8 mouse cellular contexts compared by ENCODE assay signal in genomic region chr15:82146770-82147610, GRCm38 (mm10). TPM values are rescaled to one million over a fixed set of nuclear protein-coding genes. Genes with fewer than 3 reads are reported as not detected.
DNase-seq lines count a peak whose midpoint lies in the region; ATAC-seq lines count a peak whose summit lies in the region.

Srebf2 (plus strand) TSS chr15:82147181.

- H3K27me3 ChIP-seq in heart, embryonic 14.5 days (ENCODE audit: control insufficient read depth, insufficient read depth, low read length): no peaks in the 10 kb centered on the region
- no peaks in the 10 kb centered on the region for H3K27me3 ChIP-seq in liver, embryonic 13.5 days
- no peaks in the 10 kb centered on the region for H3K27me3 ChIP-seq in stomach, embryonic 16.5 days (ENCODE audit: control insufficient read depth, insufficient read depth, low read length)

- peak within 1 kb of the TSS; percentile 91 to 95 for H3K27ac ChIP-seq in heart, embryonic 14.5 days (replicated peaks in 1 of 2; ENCODE audit: control insufficient read depth in 1 of 2, insufficient read depth in 1 of 2, low read depth in 2 of 2, low read length in 2 of 2)
- H3K27ac ChIP-seq in liver, embryonic 13.5 days: peak within 1 kb of the TSS; percentile 94
- H3K27ac ChIP-seq in stomach, embryonic 16.5 days (ENCODE audit: low read length): peak within 1 kb of the TSS; percentile 95

- H3K36me3 ChIP-seq in heart, embryonic 14.5 days (ENCODE audit: control insufficient read depth, insufficient read depth, low read length): 0 out of 2 replicates have a peak, but pooled peaks cover 4% of the 10 kb centered on the region
- peaks cover 7% of the 10 kb centered on the region for H3K36me3 ChIP-seq in liver, embryonic 13.5 days
- H3K36me3 ChIP-seq in stomach, embryonic 16.5 days (ENCODE audit: control insufficient read depth, insufficient read depth, low read length): no peaks in the 10 kb centered on the region

- ATAC-seq in CD4-positive, CD25-positive, alpha-beta regulatory T cell, adult 4 months: peak; percentile 94
- ATAC-seq in heart, embryonic 14.5 days (ENCODE audit: insufficient number of reproducible peaks, insufficient read depth, low FRiP score, low read depth): peak; percentile 95
- peak; percentile 89 for ATAC-seq in liver, embryonic 13.5 days (ENCODE audit: low read depth)
- ATAC-seq in stomach, embryonic 16.5 days (ENCODE audit: insufficient read depth, low FRiP score): peak; percentile 97

- DNase-seq in c-Kit-negative CD71-positive TER-119-positive erythroid progenitor cells, embryonic 14.5 days (ENCODE audit: low read depth, low spot score): peak; percentile 98
- peak; percentile 98 for DNase-seq in fibroblast of lung, adult 2 months (ENCODE audit: low read depth)
- peak; percentile 99 for DNase-seq in kidney, postnatal 14 days
- DNase-seq in liver, embryonic 13.5 days: peak; percentile 98
- DNase-seq in neural tube, embryonic 10.5 days (ENCODE audit: extremely low spot score, low spot score): peak; percentile 100

- WGBS in heart, embryonic 14.5 days: under 1% methylated on average over 71 of the region's 79 CpGs
- WGBS in liver, embryonic 13.5 days (ENCODE audit: insufficient replicate concordance): under 1% methylated on average over 78 of the region's 79 CpGs
- under 1% methylated on average over 76 of the region's 79 CpGs for WGBS in stomach, embryonic 16.5 days

- H3K4me2 ChIP-seq in heart, embryonic 14.5 days (ENCODE audit: low read length): peak within 1 kb of the TSS; percentile 89
- H3K4me2 ChIP-seq in liver, embryonic 13.5 days: peak within 1 kb of the TSS; percentile 90
- H3K4me2 ChIP-seq in stomach, embryonic 16.5 days (ENCODE audit: low read depth, low read length): peak within 1 kb of the TSS; percentile 84

- no peaks in the 10 kb centered on the region for H3K9me3 ChIP-seq in heart, embryonic 14.5 days (ENCODE audit: control insufficient read depth, low read length)
- no peaks in the 10 kb centered on the region for H3K9me3 ChIP-seq in liver, embryonic 13.5 days (replicated peaks)
- no peaks in the 10 kb centered on the region for H3K9me3 ChIP-seq in stomach, embryonic 16.5 days (replicated peaks; ENCODE audit: control insufficient read depth, low read length)

- H3K4me1 ChIP-seq in heart, embryonic 14.5 days (ENCODE audit: control insufficient read depth in 2 of 2, insufficient read depth in 2 of 2, low read length in 2 of 2): peaks cover 18 to 26% of the 10 kb centered on the region in 2 experiments
- H3K4me1 ChIP-seq in liver, embryonic 13.5 days (replicated peaks): peaks cover 71% of the 10 kb centered on the region
- H3K4me1 ChIP-seq in stomach, embryonic 16.5 days (ENCODE audit: control insufficient read depth, insufficient read depth, low read length): peaks cover 30% of the 10 kb centered on the region

- H3K4me3 ChIP-seq in heart, embryonic 14.5 days (ENCODE audit: control insufficient read depth in 1 of 2, insufficient read depth in 1 of 2, low read depth in 1 of 2, low read length in 2 of 2): peak within 1 kb of the TSS; percentile 54 to 77
- peak within 1 kb of the TSS; percentile 96 for H3K4me3 ChIP-seq in liver, embryonic 13.5 days (replicated peaks)
- peak within 1 kb of the TSS; percentile 86 for H3K4me3 ChIP-seq in stomach, embryonic 16.5 days (replicated peaks; ENCODE audit: low read length)

- H3K9ac ChIP-seq in heart, embryonic 14.5 days (ENCODE audit: low read length): peak within 1 kb of the TSS; percentile 82
- peak within 1 kb of the TSS; percentile 99 for H3K9ac ChIP-seq in liver, embryonic 13.5 days
- peak within 1 kb of the TSS; percentile 93 for H3K9ac ChIP-seq in stomach, embryonic 16.5 days (ENCODE audit: low read length)

RNA-seq across cellular contexts. Expression of gene Srebf2, which starts in this region (rescaled TPM):
- polyA plus RNA-seq in CD4-positive, CD25-positive, alpha-beta regulatory T cell, adult 4 months (2017; shearing (Covaris generic)): 10 to 100 TPM; 32.2 to 56.0 TPM
- polyA plus RNA-seq in heart, embryonic 14.5 days (2014; fragmentation: Nextera tagmentation; extraction: Ambion mirVana): 59.8 and 62.1 TPM in 2 replicates
- polyA plus RNA-seq in liver, embryonic 13.5 days (2015; fragmentation: Nextera tagmentation; extraction: Ambion mirVana): 64.2 and 70.2 TPM in 2 replicates
- 161 and 169 TPM in 2 replicates for polyA plus RNA-seq in stomach, embryonic 16.5 days (2015; fragmentation: Nextera tagmentation; extraction: Ambion mirVana)

Comparison
In these comparisons a context has a peak if more than half of its experiments do, and no peak if none do; other contexts are left out.
1. Peak in every context shown above with its lines: DNase-seq, ATAC-seq, H3K4me3 ChIP-seq and H3K27ac ChIP-seq.